Mouse (Mus musculus): Measurements from ENCODE around the gene Mafk.
"Not testable (repeated sequence)": the region's sequence is repeated elsewhere in the genome, so short reads cannot be mapped to it uniquely, and the experiment has no call there.

The Mafk gene

GRCm38 (mm10) chr5:139791227-139792158 is at the start of gene Mafk:
Gene Mafk (plus strand): TSS chr5:139791513.
- DNase-seq (ENCODE audit: low spot score in 2 of 2): peak; percentile 84 to 95

GRCm38 (mm10) chr5:139742640-139743039 is 48.7 kb upstream of the Mafk start:
- DNase-seq (ENCODE audit: low spot score in 2 of 2): not testable (repeated sequence)

DNA sequence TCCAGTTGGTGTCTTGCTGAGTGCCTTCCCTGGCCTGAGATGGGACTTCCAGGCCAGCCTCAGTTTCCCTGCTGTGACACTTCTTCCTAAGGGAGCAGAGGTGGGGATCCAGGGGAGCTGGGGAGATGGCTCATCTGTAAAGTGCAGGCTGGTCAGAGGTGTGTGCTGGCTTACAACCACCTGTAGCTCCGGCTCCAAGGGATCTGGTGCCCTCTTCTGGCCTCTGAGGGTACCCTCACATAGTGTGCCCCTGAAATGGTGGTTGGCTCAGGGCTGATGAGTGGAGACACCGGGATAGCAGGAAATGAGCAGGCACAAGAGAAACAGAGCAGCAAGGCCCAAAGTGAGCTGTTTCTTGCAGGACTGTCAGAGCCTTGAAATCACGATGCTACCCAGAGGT is 45.5 kb upstream of the Mafk start:
- peak in 1 of 2 experiments; percentile 53 for DNase-seq (ENCODE audit: low spot score in 2 of 2)

- no peak for DNase-seq (ENCODE audit: low spot score in 2 of 2)
These were observed 41.7 kb upstream of the Mafk start for GRCm38 (mm10) chr5:139749413-139750125.

DNA sequence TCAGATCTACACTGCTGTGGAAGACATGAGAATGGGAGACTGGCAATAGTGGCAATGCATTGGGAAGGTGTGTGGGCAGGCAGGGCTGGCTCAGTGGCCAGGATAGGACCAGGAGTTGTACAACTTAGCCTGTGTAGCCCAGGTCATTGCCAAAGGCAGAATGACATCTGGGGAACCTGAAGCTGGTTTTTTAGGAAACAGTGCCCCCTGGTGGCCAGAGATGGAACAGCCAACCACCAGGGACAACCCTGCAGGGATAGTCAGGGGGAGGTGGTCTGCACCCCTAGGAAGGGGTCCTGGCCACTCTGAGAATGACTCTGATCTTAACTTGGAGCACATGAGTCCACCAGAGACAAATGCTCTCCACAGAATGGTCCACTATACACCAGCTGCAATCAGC is 40.8 kb upstream of the Mafk start:
- peak in 1 of 2 experiments; percentile 60 for DNase-seq (ENCODE audit: low spot score in 2 of 2)

- peak in 1 of 2 experiments; percentile 63 for DNase-seq (ENCODE audit: low spot score in 2 of 2)
These were observed 36.6 kb upstream of the Mafk start for GRCm38 (mm10) chr5:139754753-139755152.

GRCm38 (mm10) chr5:139756135-139756534 is 35.2 kb upstream of the Mafk start:
- DNase-seq (ENCODE audit: low spot score in 2 of 2): no peak

- no peak for DNase-seq (ENCODE audit: low spot score in 2 of 2)
These were observed 34.7 kb upstream of the Mafk start for GRCm38 (mm10) chr5:139756586-139756985.

DNA sequence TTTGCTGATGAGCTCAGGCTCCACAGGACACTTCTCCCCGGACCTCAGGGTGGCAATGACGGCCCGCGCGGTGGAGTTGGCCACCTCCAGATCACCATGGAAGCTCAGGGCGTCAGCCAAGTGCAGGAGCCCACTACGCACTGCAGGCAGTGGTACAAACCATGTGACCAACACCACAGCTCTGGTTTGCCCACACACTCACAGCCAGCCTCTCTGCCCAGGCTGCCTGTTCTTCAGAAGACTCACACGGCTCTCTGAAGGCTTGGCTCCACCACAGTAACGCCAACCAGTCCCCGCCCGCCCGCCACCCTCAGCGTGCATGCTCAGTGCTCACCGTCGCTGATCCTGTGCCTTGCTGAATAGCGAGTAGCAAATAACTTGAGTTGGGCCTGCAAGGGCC is 33.2 kb upstream of the Mafk start:
- peak; percentile 60 to 73 for DNase-seq (ENCODE audit: low spot score in 2 of 2)

DNA sequence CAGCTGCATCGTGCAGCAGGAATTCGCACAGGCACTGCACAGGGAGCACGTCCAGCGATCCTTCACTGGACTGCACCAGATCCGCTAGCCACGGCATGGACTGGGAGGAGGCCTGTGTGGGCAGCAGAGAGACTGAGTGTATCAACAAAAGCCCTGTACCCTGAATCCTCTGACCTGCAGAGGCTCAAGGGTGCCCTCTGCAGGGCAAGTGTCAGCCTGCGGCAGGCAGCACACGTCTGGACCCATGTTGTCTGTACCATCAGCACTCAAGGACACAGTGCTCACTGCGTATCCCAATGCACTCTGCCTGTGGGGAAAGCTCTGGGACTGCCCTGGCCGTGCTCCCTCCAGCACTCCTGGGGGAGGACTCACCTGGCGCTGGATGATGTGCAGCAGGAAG is 27.0 kb upstream of the Mafk start:
- no peak for DNase-seq (ENCODE audit: low spot score in 2 of 2)

- DNase-seq (ENCODE audit: low spot score in 2 of 2): no peak
These were observed 23.1 kb upstream of the Mafk start for GRCm38 (mm10) chr5:139768216-139768615.

DNA sequence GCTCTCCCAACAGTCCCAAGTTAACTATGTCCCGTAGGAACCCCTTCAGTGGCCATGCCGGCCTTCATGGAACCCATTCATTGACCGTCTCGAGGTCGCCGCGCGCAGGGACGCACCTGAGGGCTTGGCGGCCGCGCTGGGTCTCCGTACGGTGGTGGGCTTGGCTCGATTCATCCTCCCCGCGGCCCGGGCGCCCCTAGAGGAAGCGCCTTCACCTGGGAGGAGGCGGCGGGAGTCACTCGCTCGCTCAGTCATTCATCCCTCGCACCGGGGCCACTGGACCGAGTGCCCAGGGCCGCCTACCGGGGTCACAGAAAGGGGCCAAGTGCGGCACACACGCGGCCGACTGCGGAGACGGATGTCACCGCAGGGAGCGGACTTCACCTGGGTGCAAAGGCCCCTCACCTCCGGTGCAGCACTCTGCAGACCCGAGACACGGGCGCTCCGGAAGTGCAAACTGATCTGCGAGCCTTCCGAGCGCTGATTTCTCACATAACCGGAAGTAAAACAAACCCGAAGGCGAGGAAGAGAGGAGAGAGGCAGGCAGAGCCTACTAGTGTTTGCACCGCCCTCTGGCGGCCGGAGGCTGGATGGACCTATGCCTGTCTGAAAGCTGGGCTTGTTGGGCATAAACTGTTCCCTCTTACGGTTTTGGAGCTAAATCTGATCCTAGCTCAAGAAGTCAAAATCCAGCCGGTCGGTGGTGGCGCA is 15.9 kb upstream of the Mafk start, which contains the start of gene Ints1:
Ints1 (minus strand) TSS at position 459 of the 711 bp plus-strand sequence.
- DNase-seq (ENCODE audit: low spot score in 2 of 2): peak; percentile 86 to 98

GRCm38 (mm10) chr5:139776966-139777365 is 14.3 kb upstream of the Mafk start:
- no peak for DNase-seq (ENCODE audit: low spot score in 2 of 2)

DNA sequence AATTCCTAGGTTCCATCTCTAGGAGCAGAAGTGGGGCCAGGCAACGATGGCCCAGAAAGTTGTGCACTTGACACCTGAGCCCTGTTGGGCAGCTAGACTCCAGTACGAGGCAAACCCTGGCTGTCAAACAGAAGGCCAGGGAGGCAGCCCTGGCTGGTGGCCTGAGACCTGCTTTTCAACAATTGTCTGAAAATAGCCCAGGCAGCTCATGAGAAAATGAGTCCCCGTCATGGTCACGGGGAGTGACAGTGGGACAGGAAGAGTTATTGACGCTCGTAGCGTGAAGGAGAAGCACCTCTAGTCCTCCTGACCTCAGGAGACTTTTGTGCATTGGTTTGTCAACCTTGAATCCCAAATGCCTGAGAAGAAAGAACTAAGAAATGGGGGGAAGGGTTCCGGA is 9.9 kb upstream of the Mafk start:
- no peak for DNase-seq (ENCODE audit: low spot score in 2 of 2)

GRCm38 (mm10) chr5:139789466-139789865 is 1.8 kb upstream of the Mafk start:
- no peak for DNase-seq (ENCODE audit: low spot score in 2 of 2)

GRCm38 (mm10) chr5:139792159-139792775 is 954 bp downstream of the Mafk start:
- DNase-seq (ENCODE audit: low spot score in 2 of 2): no peak

DNA sequence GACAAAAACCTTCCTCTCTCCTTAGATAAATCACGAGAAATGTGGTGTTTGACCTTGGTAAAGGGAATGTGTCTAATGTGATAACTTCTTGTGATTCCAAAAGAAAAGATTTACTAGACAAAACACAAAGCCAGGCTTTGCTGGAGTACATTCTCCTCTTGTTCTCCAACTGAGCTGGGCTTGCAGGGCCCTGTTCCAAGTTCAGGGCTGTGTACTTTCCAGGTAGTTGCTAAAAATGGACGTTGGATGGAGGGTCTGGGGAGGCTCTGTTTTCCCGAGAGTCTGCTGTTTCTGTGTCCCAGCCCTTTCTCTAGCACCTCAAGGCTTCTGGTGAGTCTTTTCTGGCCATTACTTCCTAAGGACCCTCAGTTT is 1.6 kb downstream of the Mafk start:
- DNase-seq (ENCODE audit: low spot score in 2 of 2): no peak

DNA sequence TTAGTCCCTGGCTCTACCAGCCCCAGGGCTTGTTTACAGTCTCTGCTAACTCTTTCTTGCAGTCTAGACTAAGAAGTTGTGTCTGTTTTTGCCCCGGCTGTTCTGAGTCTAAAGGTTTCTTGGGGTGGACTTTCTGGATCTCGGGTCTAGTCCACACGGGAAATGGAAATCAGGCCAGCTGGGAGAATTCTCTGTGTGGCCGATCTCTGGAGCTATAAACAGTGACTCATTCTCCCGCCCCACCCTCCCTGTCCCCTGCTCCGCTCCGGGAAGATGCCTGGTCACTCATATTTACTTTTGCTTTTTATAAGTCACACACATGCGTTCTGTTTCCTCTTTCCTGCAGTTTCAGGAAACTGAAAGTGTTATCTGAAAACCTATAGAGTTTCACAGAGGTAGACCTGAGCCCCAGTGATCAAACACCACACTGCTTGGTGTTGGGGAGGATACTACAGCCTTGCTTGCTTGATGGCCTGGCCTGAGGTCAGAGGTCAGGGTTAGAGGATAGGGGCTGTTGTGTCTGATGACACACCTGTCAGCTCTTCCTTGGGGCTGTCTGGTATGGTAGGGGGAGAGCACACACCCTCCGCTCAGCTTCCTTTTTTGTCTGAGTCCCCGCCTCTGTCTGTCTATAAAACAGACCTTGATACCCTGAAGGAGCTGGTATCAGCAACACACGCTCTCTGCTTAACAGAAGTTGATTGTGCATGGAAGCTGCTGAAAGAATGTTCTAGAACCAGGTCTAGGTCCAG is 2.2 kb downstream of the Mafk start:
- no peak for DNase-seq (ENCODE audit: low spot score in 2 of 2)

- DNase-seq (ENCODE audit: low spot score in 2 of 2): no peak
These were observed 2.8 kb downstream of the Mafk start for GRCm38 (mm10) chr5:139794137-139794536.

DNA sequence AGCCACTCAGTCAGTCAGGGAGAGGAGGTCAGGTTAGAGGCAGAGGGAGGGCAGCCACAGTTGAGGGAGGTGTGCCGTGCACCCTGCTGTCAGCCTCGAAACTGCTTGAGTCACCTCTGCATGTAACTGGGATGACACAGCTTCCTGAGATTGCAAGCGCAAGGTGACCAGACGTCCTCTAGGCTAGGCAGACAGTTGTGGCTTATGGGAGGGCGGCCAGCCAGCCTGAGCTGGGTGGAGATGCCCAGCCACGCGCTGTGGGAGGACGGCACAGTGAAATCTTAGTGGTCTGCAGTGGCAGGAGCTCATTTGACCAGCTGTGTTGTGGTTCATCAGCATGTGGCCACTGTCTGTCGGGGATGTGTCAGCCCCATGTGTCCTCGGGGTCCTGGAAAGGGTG is 3.6 kb downstream of the Mafk start:
- DNase-seq (ENCODE audit: low spot score in 2 of 2): no peak
